Mouse (Mus musculus) left cerebral cortex, postnatal 14 days (tissue): ENCODE data around the gene Plet1. TPM values are rescaled to one million over a fixed set of nuclear protein-coding genes. Genes with fewer than 3 reads are reported as not detected.

Source experiments
- DNase-seq, 2 experiments: peaks; one replicate each; pipeline ENCODE4 v3.0.0; 2021 to 2022; ENCODE audit warnings: low spot score in 2 of 2, mixed read lengths in 1 of 2
- intact Hi-C: fragments of 180-260 bp; cut with DNase I; formaldehyde crosslinking; loops from one replicate; pipeline ENCODE4 v1.15.1; 2025
- total RNA-seq, 2 experiments: library from RNA; stranded (reverse); gene quantifications; 2 replicates each; pipeline ENCODE4 v1.2.3; 2021

Gene Plet1
- total RNA-seq, 2 experiments from 2014 or later: not detected

DNA sequence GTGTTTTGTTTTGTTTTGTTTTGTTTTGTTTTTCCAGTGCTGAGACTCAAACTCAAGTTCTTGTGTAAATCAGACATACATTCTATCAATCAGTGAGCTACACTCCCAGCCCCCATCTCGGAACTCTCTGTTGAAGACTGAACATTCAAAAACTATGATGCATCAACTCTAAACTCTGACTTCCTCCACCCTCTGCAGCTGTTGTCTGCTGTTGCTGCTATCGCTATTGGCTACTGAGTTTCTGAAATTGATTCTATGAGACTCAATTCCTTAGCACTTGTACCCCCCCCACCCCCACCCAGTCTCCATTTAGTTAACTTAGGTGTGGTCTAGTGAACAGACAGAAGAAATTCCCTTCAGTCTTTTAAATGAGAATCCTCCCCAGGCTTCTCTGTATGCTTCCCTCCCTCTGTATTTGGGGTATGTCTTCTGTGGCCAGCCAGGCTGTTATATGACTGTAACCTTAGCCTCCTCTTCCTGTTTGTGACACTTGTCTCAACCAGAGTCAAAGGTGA, 2.7 kb upstream of the Plet1 start:
- DNase-seq: no peak
- intact Hi-C loops: no loop called here

GRCm38 (mm10) chr9:50493777-50494176, 548 bp upstream of the Plet1 start:
- intact Hi-C loops: no loop called here
- DNase-seq: no peak

DNA sequence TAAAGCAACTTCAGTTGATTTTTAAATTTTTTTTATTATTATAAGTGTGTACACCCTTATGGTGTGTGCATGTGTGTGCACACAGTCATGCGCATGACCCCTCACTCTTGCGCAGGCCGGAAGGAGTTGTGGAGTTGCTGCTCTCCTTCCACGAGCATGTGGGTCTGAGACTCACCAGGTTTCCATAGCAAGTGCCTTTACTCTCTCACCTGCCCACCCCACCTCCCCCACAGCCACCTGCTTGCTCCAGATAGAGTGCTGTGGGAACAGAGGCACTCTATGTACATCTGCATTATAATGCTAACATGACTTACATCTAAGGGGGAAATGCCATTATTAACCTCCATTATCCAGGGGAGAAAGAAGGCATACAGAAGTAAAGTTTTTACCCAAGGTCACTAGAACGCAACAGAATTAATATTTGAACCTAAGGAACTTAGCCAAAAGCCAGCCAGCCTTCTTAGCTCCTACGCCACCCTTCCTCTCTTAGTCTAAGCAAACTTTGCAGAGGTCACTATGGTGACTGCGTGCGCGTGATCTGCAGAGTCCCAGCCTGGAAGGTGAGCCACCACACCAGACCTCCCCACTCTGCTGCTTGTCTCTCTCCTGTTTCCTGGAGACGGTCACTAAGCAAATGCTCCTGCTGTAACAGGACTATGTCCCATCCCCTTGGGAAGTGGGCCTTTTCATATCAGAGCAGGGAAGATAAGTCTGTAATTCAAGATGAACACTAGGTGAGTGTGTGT, 1.3 kb downstream of the Plet1 start:
- intact Hi-C loops: no loop called here
- no peak for DNase-seq

- intact Hi-C loops: no loop called here
Observed at GRCm38 (mm10) chr9:50496151-50496505, 1.8 kb downstream of the Plet1 start.

GRCm38 (mm10) chr9:50496546-50496945, 2.2 kb downstream of the Plet1 start:
- intact Hi-C loops: no loop called here
- no peak for DNase-seq

More at GRCm38 (mm10) chr9:50496151-50496505, 1.8 kb downstream of the Plet1 start:
- no peak for DNase-seq

DNA sequence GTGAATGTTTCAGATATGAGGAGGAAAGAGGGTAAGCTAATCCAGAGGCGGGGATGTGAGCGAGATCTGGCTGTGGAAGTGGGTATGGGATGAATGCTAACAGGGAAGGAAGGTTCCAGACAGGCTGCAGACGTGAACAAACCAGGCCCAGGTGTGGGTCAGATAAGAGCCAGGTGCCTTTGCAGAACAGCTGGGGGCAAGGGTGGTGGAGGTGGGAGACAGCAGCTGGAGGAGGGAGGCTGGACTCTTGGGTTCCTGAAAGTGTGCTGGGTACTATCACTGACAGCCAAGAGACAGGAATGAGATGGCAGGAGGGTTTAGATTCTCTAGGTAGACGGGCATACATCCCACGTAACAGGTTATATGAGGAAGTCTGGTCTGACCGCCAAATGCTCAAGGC, 2.8 kb downstream of the Plet1 start:
- DNase-seq: no peak
- intact Hi-C loops: no loop called here

GRCm38 (mm10) chr9:50497536-50497935, 3.2 kb downstream of the Plet1 start:
- intact Hi-C loops: no loop called here

DNA sequence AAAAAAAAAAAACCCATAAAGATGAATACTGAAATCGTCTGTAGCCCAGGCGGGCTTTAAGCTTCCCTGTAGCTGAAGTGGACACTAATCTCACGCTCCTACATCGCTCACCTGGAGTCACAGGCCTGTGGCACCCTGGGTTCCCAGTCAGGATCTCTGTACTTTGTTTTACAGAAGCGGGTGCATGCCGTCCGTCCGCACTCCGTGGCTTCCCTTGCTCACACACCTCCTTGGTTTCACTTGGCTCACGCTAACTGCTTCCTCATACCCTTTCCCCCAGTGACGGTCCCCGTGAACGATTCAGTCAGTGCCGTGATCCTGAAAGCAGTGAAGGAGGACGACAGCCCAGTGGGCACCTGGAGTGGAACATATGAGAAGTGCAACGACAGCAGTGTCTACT, 4.5 kb downstream of the Plet1 start:
- intact Hi-C loops: no loop called here
- no peak for DNase-seq

More at GRCm38 (mm10) chr9:50497536-50497935, 3.2 kb downstream of the Plet1 start:
- no peak for DNase-seq

DNA sequence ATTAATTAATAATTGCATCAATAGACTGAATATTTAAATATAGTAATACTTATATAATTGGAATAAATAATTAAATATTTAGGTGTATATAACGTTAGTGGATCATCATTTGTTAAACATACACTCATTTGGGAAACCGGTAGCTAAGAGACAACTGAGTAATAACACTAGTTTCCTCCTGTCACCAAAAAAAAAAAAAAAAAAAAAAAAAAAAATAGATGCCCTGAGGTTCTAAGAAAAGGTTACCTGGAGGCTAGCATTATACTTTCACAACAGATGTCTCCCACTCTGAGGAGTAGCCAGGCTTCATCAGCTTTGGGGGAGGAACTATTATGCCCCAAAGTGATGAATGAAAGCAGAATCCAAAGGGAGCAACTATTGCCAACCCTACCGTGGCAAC, 5.5 kb downstream of the Plet1 start:
- no peak for DNase-seq
- intact Hi-C loops: no loop called here

DNA sequence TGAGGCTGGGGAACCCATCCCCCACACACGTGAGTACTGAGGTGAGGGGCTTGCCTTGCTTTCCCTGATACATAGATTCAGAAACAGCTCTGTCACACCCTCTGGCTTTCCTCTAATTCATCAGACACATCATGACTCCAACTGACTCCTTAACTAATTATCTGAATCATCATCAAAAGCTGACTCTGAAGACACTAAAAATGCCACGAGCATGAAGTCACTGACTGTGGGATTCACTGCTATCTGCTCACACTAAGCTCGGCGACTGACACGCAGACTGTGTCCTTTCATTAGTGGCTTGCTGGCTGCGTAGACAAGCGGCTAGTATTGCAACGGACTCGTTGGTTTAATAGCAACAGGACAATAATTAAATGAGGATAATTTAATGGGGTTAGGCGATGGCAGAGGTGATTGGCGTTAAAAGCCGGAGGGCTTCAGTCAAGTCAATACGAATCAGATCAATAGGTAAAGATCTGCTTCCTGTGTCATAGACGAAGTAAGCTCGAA, 6.2 kb downstream of the Plet1 start:
- intact Hi-C loops: no loop called here
- DNase-seq: no peak

- DNase-seq: no peak
- intact Hi-C loops: no loop called here
Observed at GRCm38 (mm10) chr9:50500974-50501501, 6.7 kb downstream of the Plet1 start.

- intact Hi-C loops: no loop called here
- DNase-seq: no peak
Observed at GRCm38 (mm10) chr9:50502949-50503348, 8.6 kb downstream of the Plet1 start.

- intact Hi-C loops: no loop called here
- no peak for DNase-seq
Observed at GRCm38 (mm10) chr9:50505405-50505804, 11.1 kb downstream of the Plet1 start.

DNA sequence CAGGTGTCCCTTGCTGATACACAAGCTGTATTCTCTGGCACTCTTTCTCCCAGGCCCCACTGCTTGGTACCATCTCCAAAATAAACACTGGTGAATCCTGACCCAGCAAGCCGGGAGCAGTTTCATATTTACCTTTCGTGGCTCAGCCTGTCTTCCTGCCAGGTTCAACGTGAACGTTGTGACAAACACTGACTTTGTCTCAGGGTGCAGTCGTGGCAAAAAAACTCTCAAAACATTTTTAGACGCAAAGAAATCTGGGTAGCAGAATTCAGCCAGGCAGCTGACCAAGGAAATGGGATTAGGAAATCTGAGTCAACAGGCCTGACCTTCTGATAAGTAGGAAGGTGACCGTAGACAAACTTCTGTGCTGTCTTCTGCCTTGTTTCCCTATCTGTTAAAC, 13.2 kb downstream of the Plet1 start:
- DNase-seq: no peak
- intact Hi-C loops: no loop called here

DNA sequence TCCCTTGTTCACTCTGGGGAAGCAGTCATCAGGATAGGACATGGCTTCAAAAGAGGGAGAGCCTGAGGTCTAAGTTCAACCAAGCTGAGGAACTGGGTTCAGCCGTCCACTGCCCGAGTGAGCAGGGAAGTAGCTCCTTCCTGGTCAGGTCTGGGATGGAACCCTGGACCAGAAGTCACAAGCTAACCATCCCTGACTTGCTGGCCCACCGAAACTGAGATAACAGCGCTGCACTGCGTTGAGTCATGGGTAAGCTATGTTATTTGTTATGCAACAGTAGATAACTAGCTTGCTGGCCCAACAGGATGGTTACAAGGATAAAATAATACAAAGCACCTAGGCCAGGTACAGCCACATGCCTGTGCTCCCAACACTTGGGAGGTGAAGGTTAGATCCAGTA, 21.1 kb downstream of the Plet1 start:
- intact Hi-C loops: no loop called here
- DNase-seq: no peak

DNA sequence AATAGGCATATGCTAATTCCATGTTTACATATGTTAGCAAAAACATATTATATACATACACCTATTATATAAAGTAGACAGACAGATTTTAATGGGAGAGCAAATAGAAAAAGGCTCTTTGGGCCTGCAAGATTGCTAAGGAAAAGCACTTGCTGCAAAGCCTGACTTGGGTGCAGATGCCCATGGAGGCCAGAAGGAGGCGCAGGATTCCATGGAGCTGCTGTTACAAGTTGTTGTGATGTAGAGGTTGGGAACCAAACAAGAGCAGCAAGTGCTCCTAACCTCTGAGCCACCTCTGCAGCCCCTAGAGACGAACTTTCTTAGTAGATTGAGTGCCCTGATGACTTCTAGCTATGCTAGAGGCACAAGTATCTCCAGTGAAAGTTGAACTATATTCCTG, 24.5 kb downstream of the Plet1 start:
- no peak for DNase-seq
- intact Hi-C loops: no loop called here

GRCm38 (mm10) chr9:50520748-50521147, 26.4 kb downstream of the Plet1 start:
- DNase-seq: no peak
- intact Hi-C loops: no loop called here

GRCm38 (mm10) chr9:50521562-50521961, 27.2 kb downstream of the Plet1 start:
- intact Hi-C loops: no loop called here
- no peak for DNase-seq

- no peak for DNase-seq
- intact Hi-C loops: no loop called here
Observed at GRCm38 (mm10) chr9:50522574-50522973, 28.2 kb downstream of the Plet1 start.

GRCm38 (mm10) chr9:50524936-50525335, 30.6 kb downstream of the Plet1 start:
- DNase-seq: no peak
- intact Hi-C loops: loop anchor here (5.0 kb wide), 1 partner anchor 1033 kb away; no protein-coding TSS in a partner anchor

DNA sequence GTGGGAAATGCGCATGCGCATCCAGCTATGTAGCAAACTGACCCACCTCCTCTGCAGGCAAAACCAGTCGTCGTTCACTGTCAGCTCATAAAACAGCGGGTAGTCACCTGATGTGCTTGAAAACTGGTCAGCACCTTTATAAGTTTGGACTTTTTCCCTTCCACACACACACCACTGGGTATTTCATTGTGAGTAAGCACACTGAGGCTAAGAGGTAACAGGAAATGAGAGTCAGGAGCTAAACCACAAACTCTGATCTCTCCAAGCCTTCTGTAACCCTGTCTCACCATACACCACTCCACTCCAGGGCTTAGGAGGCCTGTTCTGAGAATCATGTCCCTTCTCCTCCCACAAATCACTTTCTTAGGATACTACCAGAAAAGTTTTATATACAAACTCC, 31.3 kb downstream of the Plet1 start:
- intact Hi-C loops: loop anchor here (5.0 kb wide), 1 partner anchor 1033 kb away; no protein-coding TSS in a partner anchor
- no peak for DNase-seq
